Mouse (Mus musculus) gastrocnemius, postnatal 14 days (tissue): Measurements from ENCODE around the gene Ltbp1. TPM values are rescaled to one million over a fixed set of nuclear protein-coding genes. Genes with fewer than 3 reads are reported as not detected.
A peak's percentile ranks its signal among the peaks of the same experiment; 100 is the strongest.

Source experiments
- DNase-seq: peaks from one replicate; pipeline ENCODE4 v3.0.0; 2021; ENCODE audit warnings: mixed read lengths
- intact Hi-C: fragments of 180-260 bp; cut with DNase I; formaldehyde crosslinking; loops from one replicate; pipeline ENCODE4 v1.15.1; 2025; ENCODE audit warnings: low total_unique reads
- total RNA-seq, 2 experiments: library from RNA; stranded (reverse); gene quantifications; 2 replicates each; pipeline ENCODE4 v1.2.3; 2021

Ltbp1 gene
- total RNA-seq, 2 experiments from 2014 or later = 18.4 to 18.7 TPM

- intact Hi-C loops = no loop called here
- peak; percentile 27 for DNase-seq
Measured at GRCm38 (mm10) chr17:75049366-75049969, 44.1 kb downstream of the Ltbp1 start.

- intact Hi-C loops = no loop called here
- DNase-seq = no peak
Measured at GRCm38 (mm10) chr17:75051440-75051925, 46.1 kb downstream of the Ltbp1 start.

- no peak for DNase-seq
- intact Hi-C loops = no loop called here
Measured at GRCm38 (mm10) chr17:75055235-75055634, 49.9 kb downstream of the Ltbp1 start.

DNA sequence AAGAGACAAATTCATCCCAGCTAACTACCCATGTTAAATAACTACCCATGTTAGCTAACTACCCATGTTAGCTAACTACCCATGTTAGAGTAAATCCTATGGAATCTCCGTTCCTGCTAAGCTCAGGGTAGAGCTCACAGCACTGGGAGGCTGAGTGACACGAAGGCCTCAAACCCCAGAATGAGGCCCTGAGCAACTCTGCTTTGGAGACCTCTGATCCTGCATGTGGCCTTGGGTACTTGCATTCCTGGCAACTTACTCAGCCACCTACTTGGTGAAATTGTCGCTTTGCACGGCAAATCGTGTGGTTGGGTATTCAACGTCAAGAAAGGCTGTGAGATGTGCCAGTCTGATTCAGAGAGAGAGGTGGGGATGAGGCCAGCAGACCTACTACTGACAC lies 50.6 kb downstream of the Ltbp1 start:
- intact Hi-C loops = no loop called here
- DNase-seq = no peak

- intact Hi-C loops = no loop called here
Measured at GRCm38 (mm10) chr17:75056631-75057030, 51.3 kb downstream of the Ltbp1 start.

GRCm38 (mm10) chr17:75066340-75066739 lies 61.0 kb downstream of the Ltbp1 start:
- no peak for DNase-seq
- intact Hi-C loops = no loop called here

More at GRCm38 (mm10) chr17:75056631-75057030, 51.3 kb downstream of the Ltbp1 start:
- no peak for DNase-seq

DNA sequence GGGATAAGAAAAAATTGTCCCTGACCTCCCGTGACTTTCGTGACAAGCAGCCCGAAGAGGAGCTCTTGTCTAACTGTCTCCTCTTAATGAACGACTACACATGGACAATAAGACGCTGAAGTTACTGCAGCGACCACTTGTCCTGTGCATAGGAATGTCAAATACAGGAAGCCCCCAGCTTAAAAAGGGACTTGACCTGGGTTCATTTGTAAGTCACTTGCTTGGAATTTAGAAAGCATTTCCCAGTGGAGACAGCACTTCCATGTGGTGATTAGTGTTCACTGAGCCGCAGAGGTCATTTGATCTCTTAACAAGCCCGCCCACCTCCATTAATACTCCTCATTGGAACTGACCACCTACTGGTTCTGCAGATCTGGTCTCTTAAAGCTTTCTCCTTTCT lies 61.9 kb downstream of the Ltbp1 start:
- intact Hi-C loops = no loop called here
- DNase-seq = no peak

DNA sequence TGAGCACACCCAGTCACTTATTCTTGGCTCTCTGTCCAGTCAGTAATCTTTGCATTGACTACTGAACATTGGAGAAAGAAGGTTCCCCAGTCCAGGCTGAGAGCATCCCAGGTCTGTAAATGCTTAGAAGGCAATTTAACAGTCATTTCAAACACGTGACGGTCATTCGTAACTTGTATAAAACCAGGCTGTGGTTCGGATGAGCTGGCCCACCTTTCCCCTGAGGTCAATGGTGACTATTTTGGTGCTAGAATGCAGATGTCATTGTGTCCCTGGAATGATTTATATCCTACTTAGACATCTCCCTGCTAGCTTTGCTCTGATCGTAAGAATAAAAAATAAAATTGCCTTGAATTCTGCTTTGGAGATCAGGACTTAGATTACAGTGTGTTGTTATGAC lies 63.9 kb downstream of the Ltbp1 start:
- intact Hi-C loops = no loop called here
- DNase-seq = no peak

GRCm38 (mm10) chr17:75071174-75071573 lies 65.8 kb downstream of the Ltbp1 start:
- intact Hi-C loops = loop anchor here (10.0 kb wide), 1 partner anchor 266 kb away; no protein-coding TSS in a partner anchor

DNA sequence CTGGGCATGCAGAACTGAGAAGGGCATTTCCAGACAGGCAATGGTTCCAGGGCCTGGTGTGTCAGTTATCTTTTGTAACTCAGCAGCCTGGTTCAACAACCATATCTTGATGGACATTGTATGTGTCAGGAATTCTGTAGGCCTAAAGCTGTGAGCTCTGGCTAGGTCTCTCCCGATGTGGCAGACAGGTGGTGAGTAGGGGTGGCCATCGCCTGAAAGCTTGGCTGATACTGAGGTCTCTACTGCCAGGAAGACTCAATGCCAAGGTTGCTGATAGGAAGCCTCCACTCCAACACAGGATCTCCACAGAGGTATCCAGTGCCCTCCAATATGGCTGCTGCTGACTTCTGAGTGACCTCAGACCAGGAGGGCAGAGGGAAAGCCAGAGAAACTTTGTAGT lies 66.4 kb downstream of the Ltbp1 start:
- intact Hi-C loops = loop anchor here (10.0 kb wide), 1 partner anchor 267 kb away; no protein-coding TSS in a partner anchor
- DNase-seq = no peak

More at GRCm38 (mm10) chr17:75071174-75071573, 65.8 kb downstream of the Ltbp1 start:
- DNase-seq = no peak

GRCm38 (mm10) chr17:75073887-75074286 lies 68.5 kb downstream of the Ltbp1 start:
- intact Hi-C loops = loop anchor here (10.0 kb wide), 1 partner anchor 269 kb away; no protein-coding TSS in a partner anchor
- no peak for DNase-seq

- intact Hi-C loops = loop anchor here (10.0 kb wide), 1 partner anchor 270 kb away; no protein-coding TSS in a partner anchor
- DNase-seq = no peak
Measured at GRCm38 (mm10) chr17:75074978-75075699, 69.8 kb downstream of the Ltbp1 start.

DNA sequence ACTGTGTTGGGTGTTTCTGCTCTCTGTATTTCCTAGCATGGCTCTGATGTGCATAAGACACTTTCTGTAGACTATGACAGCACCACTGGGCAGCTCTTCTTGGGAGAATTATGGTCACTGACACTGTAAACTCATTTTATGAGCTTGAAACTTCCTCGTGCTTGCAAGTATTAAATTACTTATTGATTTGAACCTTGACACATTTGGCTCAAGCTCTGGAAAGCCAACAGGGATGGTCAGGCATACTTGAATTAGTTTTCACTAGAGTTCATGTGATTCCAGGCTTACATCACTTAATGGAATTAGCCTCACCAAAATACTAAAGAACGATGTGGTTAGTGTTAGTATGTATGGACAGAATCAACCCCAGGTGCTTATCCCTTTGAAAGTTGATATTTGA lies 76.0 kb downstream of the Ltbp1 start:
- intact Hi-C loops = no loop called here
- DNase-seq = no peak

DNA sequence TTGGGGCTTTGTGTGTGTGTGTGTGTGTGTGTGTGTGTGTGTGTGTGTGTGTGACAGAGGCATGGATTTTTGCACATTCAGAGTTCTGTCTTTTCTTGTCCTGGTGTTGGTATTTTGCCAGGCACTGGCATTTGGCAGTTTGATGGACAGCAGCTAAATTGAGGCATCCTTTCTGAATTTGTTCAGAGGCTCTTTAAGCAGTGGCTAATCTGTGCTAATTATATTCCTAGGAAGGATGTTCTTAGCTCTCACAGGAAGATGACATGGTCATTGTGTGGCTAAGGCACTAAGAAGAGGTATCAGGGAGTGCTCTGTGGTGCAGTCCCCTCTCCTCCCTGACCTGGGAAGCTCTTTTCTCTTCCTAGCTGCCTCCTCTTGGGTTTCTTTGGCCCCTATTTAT lies 77.1 kb downstream of the Ltbp1 start:
- intact Hi-C loops = no loop called here
- no peak for DNase-seq

GRCm38 (mm10) chr17:75087296-75087941 lies 82.1 kb downstream of the Ltbp1 start:
- intact Hi-C loops = no loop called here
- DNase-seq = no peak

GRCm38 (mm10) chr17:75088232-75088631 lies 82.9 kb downstream of the Ltbp1 start:
- no peak for DNase-seq
- intact Hi-C loops = no loop called here

DNA sequence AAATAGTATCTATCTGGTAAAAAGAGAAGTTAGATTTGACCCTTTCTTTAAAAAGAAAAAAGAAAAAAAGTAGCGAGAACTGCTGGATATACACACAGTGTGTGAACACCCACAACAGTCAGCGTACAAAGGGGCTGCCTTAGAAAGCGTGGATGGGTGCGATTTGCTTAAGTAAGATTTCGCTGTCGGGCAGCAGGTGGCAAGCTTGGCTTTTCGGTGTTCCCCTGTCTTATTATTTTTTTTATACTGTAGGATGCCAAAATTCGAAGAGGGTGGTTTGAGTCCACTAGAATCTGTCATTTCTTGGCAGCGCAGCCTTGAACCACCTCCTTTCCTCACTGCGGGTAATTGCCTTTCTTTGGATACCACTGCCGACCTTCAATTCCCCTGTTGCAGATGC lies 83.4 kb downstream of the Ltbp1 start:
- DNase-seq = no peak

GRCm38 (mm10) chr17:75090556-75090955 lies 85.2 kb downstream of the Ltbp1 start:
- intact Hi-C loops = no loop called here
- no peak for DNase-seq

More for the DNA sequence above, 83.4 kb downstream of the Ltbp1 start:
- intact Hi-C loops = no loop called here

GRCm38 (mm10) chr17:75093563-75093962 lies 88.2 kb downstream of the Ltbp1 start:
- intact Hi-C loops = no loop called here
- no peak for DNase-seq

GRCm38 (mm10) chr17:75094591-75094990 lies 89.2 kb downstream of the Ltbp1 start:
- DNase-seq = no peak
- intact Hi-C loops = no loop called here
